Mouse (Mus musculus): ENCODE results near the gene Rtkn. TPM values are rescaled to one million over a fixed set of nuclear protein-coding genes. Genes with fewer than 3 reads are reported as not detected.

The Rtkn gene
- total and polyA plus RNA-seq, 3 experiments = 5.4 to 8.3 TPM; not detected in 1

DNA sequence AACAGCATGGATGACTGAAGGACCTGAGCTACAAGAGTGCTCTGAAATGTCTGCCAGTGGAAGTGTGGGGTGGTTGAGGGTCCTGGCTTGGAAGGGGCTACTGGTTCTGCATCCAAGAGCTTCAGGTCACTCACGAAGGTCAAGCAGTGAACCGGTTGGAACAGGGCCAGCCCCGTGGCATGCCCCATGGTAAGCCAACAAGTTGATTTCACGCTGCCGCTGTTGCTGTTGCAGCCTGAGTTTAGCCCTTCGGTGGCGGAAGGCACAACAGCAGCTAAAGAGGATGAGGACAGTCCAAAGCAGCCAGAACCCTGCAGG lies 15.6 kb upstream of the Rtkn start:
- no peak for TF ChIP-seq ZMIZ1 (IDR thresholded peaks at IDR 0.05; ENCODE audit: low read depth, low read length)
- TF ChIP-seq POLR2AphosphoS5 (IDR thresholded peaks at IDR 0.05; ENCODE audit: borderline replicate concordance, low read depth, low read length) = no peak
- no peak for TF ChIP-seq TCF12 (IDR thresholded peaks at IDR 0.05; ENCODE audit: low read depth, low read length)
- TF ChIP-seq MAFK (IDR thresholded peaks at IDR 0.05; ENCODE audit: borderline replicate concordance, low read depth, low read length) = no peak
- TF ChIP-seq HCFC1 (IDR thresholded peaks at IDR 0.05; ENCODE audit: low read depth, low read length) = no peak
- TF ChIP-seq MEF2A (IDR thresholded peaks at IDR 0.05; ENCODE audit: extremely low read depth, insufficient replicate concordance, low read depth, low read length, poor library complexity, severe bottlenecking) = no peak
- TF ChIP-seq E2F4 (IDR thresholded peaks at IDR 0.05; ENCODE audit: borderline replicate concordance, low read depth, low read length) = no peak
- no peak for TF ChIP-seq TBP (IDR thresholded peaks at IDR 0.05; ENCODE audit: low read depth, low read length)
- no peak for DNase-seq (ENCODE audit: low read depth, low spot score)
- no peaks in the 10 kb centered on the region for H3K27me3 ChIP-seq (ENCODE audit: control insufficient read depth in 1 of 2, insufficient read depth in 2 of 2, low read length in 2 of 2)
- H3K36me3 ChIP-seq (ENCODE audit: control insufficient read depth in 1 of 2, insufficient read depth in 2 of 2, low read length in 2 of 2) = peaks cover 0 to 31% of the 10 kb centered on the region in 2 experiments; a peak in 2 of 4 replicates
- no peaks in the 10 kb centered on the region for H3K9me3 ChIP-seq (replicated peaks; ENCODE audit: insufficient read depth, low read length)
- H3K4me1 ChIP-seq (ENCODE audit: control insufficient read depth in 1 of 2, insufficient read depth in 2 of 2, low read length in 2 of 2) = peaks cover 0 to 27% of the 10 kb centered on the region in 2 experiments; a peak in 3 of 4 replicates
- peak overlapping the region; percentile 19; the same call in 1 of the 2 replicates for H3K27ac ChIP-seq (ENCODE audit: control insufficient read depth, low read depth, low read length)
- peaks cover 48% of the 10 kb centered on the region for H3K79me2 ChIP-seq (ENCODE audit: control insufficient read depth, insufficient read depth, low read length, poor library complexity)
- no peak overlapping the region; a peak in 1 of 4 replicates for H3K4me3 ChIP-seq (ENCODE audit: control insufficient read depth in 1 of 2, insufficient read depth in 1 of 2, low read depth in 2 of 2, low read length in 2 of 2)
- H3K9ac ChIP-seq (ENCODE audit: control insufficient read depth, low read depth, low read length, poor library complexity, severe bottlenecking) = peak overlapping the region; percentile 46

DNA sequence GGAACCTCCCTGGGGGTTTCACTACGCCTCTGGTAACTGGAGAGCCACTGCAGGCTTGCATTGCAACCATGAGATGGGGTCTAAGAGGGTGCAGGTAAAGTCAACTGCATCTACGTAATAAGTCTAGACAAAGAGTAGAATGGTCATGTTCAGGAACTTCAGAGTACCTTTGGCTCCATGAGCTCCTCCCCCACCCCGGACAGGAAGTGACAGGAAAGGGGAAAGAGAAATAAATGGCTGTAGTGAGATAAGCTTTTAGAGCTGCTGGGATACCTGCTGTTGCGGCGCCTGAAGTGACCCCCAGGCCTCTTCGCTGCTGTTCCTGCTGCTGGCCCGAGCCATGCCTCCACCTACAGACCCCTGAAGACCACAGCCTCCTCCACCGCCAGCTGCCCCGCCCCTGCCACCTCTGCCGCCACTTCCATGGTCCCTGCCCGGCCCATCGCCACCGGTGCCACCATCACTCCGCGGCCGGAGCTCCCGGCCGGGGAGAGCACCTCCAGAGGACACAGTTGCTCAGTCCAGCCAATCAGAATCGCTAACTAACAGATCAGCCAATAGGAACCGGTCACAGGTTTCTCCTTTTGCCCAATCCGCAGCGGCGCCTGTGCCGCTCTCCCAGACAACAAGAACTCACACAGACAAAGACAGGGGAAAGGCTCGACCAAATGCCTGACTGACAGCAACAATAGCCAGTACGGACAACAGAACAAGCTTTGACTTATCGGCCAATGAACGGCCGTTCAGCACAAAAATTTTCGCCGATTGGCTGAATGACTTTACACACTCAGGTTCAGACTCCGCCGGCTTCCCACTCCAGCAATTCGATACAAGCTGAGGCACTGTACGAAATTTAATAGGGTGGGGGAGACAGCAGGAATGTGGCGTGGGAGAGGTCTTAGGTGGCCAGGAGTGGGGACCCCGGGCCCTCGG lies 14.1 kb upstream of the Rtkn start, which contains the start of gene Wbp1:
Gene Wbp1 (minus strand): TSS at position 630 of the 933 bp plus-strand sequence.
- peak; percentile 99 for DNase-seq (ENCODE audit: low read depth, low spot score)
- Histone ChIP-seq H3K27me3 (ENCODE audit: control insufficient read depth in 1 of 2, insufficient read depth in 2 of 2, low read length in 2 of 2) (no peaks in the 10 kb centered on the region), H3K9ac (ENCODE audit: control insufficient read depth, low read depth, low read length, poor library complexity, severe bottlenecking) (peak within 1 kb of the TSS; percentile 80), H3K9me3 (replicated peaks; ENCODE audit: insufficient read depth, low read length) (no peaks in the 10 kb centered on the region), H3K79me2 (ENCODE audit: control insufficient read depth, insufficient read depth, low read length, poor library complexity) (peaks cover 38% of the 10 kb centered on the region), H3K4me3 (ENCODE audit: control insufficient read depth in 1 of 2, insufficient read depth in 1 of 2, low read depth in 2 of 2, low read length in 2 of 2) (peak within 1 kb of the TSS; percentile 80 to 82), H3K36me3 (ENCODE audit: control insufficient read depth in 1 of 2, insufficient read depth in 2 of 2, low read length in 2 of 2) (peaks cover 0 to 33% of the 10 kb centered on the region in 2 experiments; a peak in 2 of 4 replicates), H3K4me1 (ENCODE audit: control insufficient read depth in 1 of 2, insufficient read depth in 2 of 2, low read length in 2 of 2) (peaks cover 0 to 29% of the 10 kb centered on the region in 2 experiments; a peak in 3 of 4 replicates), H3K27ac (ENCODE audit: control insufficient read depth, low read depth, low read length) (peak within 1 kb of the TSS; percentile 80)
- TF ChIP-seq MYB (IDR thresholded peaks at IDR 0.05; ENCODE audit: low read depth, low read length) (no peak), CTCF (IDR thresholded peaks at IDR 0.05 in 2 of 3, conservative IDR thresholded peaks at IDR 0.05 in 1 of 3; ENCODE audit: control insufficient read depth in 1 of 3, insufficient read depth in 1 of 3, low read depth in 2 of 3, low read length in 3 of 3, poor library complexity in 1 of 3, severe bottlenecking in 1 of 3) (no peak), ZNF384 (IDR thresholded peaks at IDR 0.05; ENCODE audit: low read depth, low read length) (no peak), CHD1 (IDR thresholded peaks at IDR 0.05; ENCODE audit: low read depth, low read length) (no peak), ZKSCAN1 (IDR thresholded peaks at IDR 0.05; ENCODE audit: low read depth, low read length) (no peak), RAD21 (IDR thresholded peaks at IDR 0.05; ENCODE audit: low read depth, low read length) (no peak), GABPA (IDR thresholded peaks at IDR 0.05; ENCODE audit: low read depth, low read length) (no peak), POLR2AphosphoS5 (IDR thresholded peaks at IDR 0.05; ENCODE audit: borderline replicate concordance, low read depth, low read length) (no peak), MYC (IDR thresholded peaks at IDR 0.05; ENCODE audit: low read depth, low read length) (0 out of 2 replicates have a peak, but pooled peaks have one; percentile 11), TCF12 (IDR thresholded peaks at IDR 0.05; ENCODE audit: low read depth, low read length) (no peak; the same call in 1 of the 2 replicates), POLR2A (IDR thresholded peaks at IDR 0.05; ENCODE audit: control insufficient read depth in 1 of 2, insufficient read depth in 1 of 2, low read depth in 1 of 2, low read length in 2 of 2, poor library complexity in 1 of 2) (peak; percentile 60 to 90), MAFK (IDR thresholded peaks at IDR 0.05; ENCODE audit: borderline replicate concordance, low read depth, low read length) (no peak), EP300 (IDR thresholded peaks at IDR 0.05; ENCODE audit: low read depth in 1 of 2, low read length in 2 of 2) (peak in 1 of 2 experiments; percentile 26; a peak in 2 of 4 replicates), ELF1 (IDR thresholded peaks at IDR 0.05; ENCODE audit: low read depth, low read length) (0 out of 2 replicates have a peak, but pooled peaks have one; percentile 12), TAL1 (IDR thresholded peaks at IDR 0.05; ENCODE audit: low read length) (0 out of 2 replicates have a peak, but pooled peaks have one; percentile 3), USF1 (IDR thresholded peaks at IDR 0.05; ENCODE audit: low read depth, low read length) (peak; percentile 22; the same call in 1 of the 2 replicates), HCFC1 (IDR thresholded peaks at IDR 0.05; ENCODE audit: low read depth, low read length) (peak; percentile 64), ZMIZ1 (IDR thresholded peaks at IDR 0.05; ENCODE audit: low read depth, low read length) (peak; percentile 45; the same call in 1 of the 2 replicates), TBP (IDR thresholded peaks at IDR 0.05; ENCODE audit: low read depth, low read length) (peak; percentile 85), ETS1 (IDR thresholded peaks at IDR 0.05; ENCODE audit: low read depth, low read length) (no peak), SMC3 (IDR thresholded peaks at IDR 0.05; ENCODE audit: low read depth, low read length) (no peak), KAT2A (conservative IDR thresholded peaks at IDR 0.05; ENCODE audit: low read depth, low read length) (no peak; the same call in 1 of the 2 replicates), MEF2A (IDR thresholded peaks at IDR 0.05; ENCODE audit: extremely low read depth, insufficient replicate concordance, low read depth, low read length, poor library complexity, severe bottlenecking) (no peak), E2F4 (IDR thresholded peaks at IDR 0.05; ENCODE audit: borderline replicate concordance, low read depth, low read length) (peak; percentile 56; the same call in 1 of the 2 replicates), MXI1 (IDR thresholded peaks at IDR 0.05; ENCODE audit: low read depth, low read length) (0 out of 2 replicates have a peak, but pooled peaks have one; percentile 37), MAZ (IDR thresholded peaks at IDR 0.05; ENCODE audit: low read depth, low read length) (no peak; the same call in 1 of the 2 replicates)

All from MEL (cell line).